Mouse (Mus musculus) urinary bladder, adult 18-20 months (tissue): ENCODE results near the gene Aen.

Experiments
- DNase-seq, 2 experiments: peaks; one replicate each; pipeline ENCODE4 v3.0.0; 2022; ENCODE audit warnings: low spot score in 2 of 2, mixed read lengths in 2 of 2

The Aen gene

GRCm38 (mm10) chr7:78893917-78894316 is 1.7 kb upstream of the Aen start:
- DNase-seq, result no peak

GRCm38 (mm10) chr7:78895021-78895652 is 517 bp upstream of the Aen start:
- DNase-seq, result no peak

- DNase-seq, result no peak
Measured at GRCm38 (mm10) chr7:78897567-78897966, 1.9 kb downstream of the Aen start.

- no peak for DNase-seq
Measured at GRCm38 (mm10) chr7:78903174-78903870, 7.7 kb downstream of the Aen start.

GRCm38 (mm10) chr7:78904175-78904574 is 8.5 kb downstream of the Aen start:
- no peak for DNase-seq

GRCm38 (mm10) chr7:78909026-78909425 is 13.4 kb downstream of the Aen start:
- DNase-seq, result no peak

- no peak for DNase-seq
Measured at GRCm38 (mm10) chr7:78910336-78911098, 14.9 kb downstream of the Aen start.

GRCm38 (mm10) chr7:78911209-78911608 is 15.6 kb downstream of the Aen start:
- DNase-seq, result no peak

- DNase-seq, result no peak
Measured at GRCm38 (mm10) chr7:78912253-78912973, 16.8 kb downstream of the Aen start.

- no peak for DNase-seq
Measured at GRCm38 (mm10) chr7:78912974-78913474, 17.4 kb downstream of the Aen start, which contains the start of gene Isg20. Isg20 (plus strand) TSS chr7:78913424.

GRCm38 (mm10) chr7:78913649-78914544 is 18.2 kb downstream of the Aen start:
- DNase-seq, result peak; percentile 82 to 90

- no peak for DNase-seq
Measured at GRCm38 (mm10) chr7:78914545-78914845, 18.8 kb downstream of the Aen start.

GRCm38 (mm10) chr7:78914896-78915510 is 19.3 kb downstream of the Aen start:
- no peak for DNase-seq

- peak in 1 of 2 experiments; percentile 70 for DNase-seq
Measured at GRCm38 (mm10) chr7:78918686-78919085, 23.0 kb downstream of the Aen start.

- DNase-seq, result no peak
Measured at GRCm38 (mm10) chr7:78922506-78922905, 26.9 kb downstream of the Aen start.

- DNase-seq, result peak in 1 of 2 experiments; percentile 38
Measured at GRCm38 (mm10) chr7:78924300-78924699, 28.6 kb downstream of the Aen start.

GRCm38 (mm10) chr7:78924796-78925195 is 29.1 kb downstream of the Aen start:
- no peak for DNase-seq

GRCm38 (mm10) chr7:78925680-78926079 is 30.0 kb downstream of the Aen start:
- DNase-seq, result no peak

- DNase-seq, result no peak
Measured at GRCm38 (mm10) chr7:78926156-78926555, 30.5 kb downstream of the Aen start.

GRCm38 (mm10) chr7:78927266-78927665 is 31.6 kb downstream of the Aen start:
- no peak for DNase-seq
